Mouse (Mus musculus): ENCODE measurements around the gene Soat2. TPM values are rescaled to one million over a fixed set of nuclear protein-coding genes. Genes with fewer than 3 reads are reported as not detected.

Soat2 gene
- polyA plus RNA-seq, 1 experiment from 2014 or later: 0.24 TPM

DNA sequence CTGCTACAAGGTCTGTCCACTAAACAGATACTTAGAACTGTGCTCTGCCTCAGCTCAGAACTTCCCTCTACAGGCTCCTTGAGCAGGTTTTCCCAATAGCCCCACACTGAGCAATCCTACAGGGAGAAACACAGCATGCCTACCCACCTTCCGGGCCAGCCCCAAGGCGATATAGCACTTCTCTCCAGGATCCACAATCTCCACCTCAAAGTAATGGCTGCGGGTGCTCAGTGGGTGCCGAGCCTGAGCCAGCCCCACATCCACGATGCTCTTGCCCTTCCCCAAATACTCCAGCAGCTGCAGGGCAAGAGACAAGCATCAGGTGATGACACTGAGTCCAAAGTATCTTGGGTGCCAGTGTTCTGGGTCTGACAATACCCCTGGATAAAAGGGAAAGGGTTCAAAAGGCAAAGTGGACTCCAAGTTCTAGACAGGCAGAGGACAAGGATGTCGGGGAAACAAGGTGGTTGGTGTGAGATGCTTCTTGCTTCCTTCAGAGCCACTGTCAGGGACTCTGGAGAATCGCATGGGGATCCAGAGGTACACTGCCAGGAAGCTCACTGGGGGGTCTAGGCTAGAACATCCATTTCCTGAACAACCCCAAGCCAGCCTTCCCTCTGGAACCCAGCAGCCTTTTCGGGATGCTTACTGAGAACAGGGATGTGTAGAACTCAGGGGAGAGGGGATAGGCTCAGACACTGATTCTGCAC, 31.1 kb upstream of the Soat2 start:
- Histone ChIP-seq H3K9me3 (ENCODE audit: control insufficient read depth, low read length) (no peaks in the 10 kb centered on the region), H3K9ac (ENCODE audit: low read length) (no peak overlapping the region), H3K4me2 (ENCODE audit: low read depth, severe bottlenecking) (no peak overlapping the region), H3K27ac (replicated peaks; ENCODE audit: low read depth, low read length) (no peak overlapping the region), H3K4me1 (ENCODE audit: control insufficient read depth, insufficient read depth, low read length) (no peaks in the 10 kb centered on the region), H3K4me3 (ENCODE audit: low read depth, low read length) (no peak overlapping the region), H3K27me3 (ENCODE audit: control insufficient read depth, insufficient read depth, low read length) (no peaks in the 10 kb centered on the region), H3K36me3 (ENCODE audit: control insufficient read depth, insufficient read depth, low read length) (peaks cover 15% of the 10 kb centered on the region)
- 70% methylated on average over 8 of the region's 8 CpGs for WGBS
- ATAC-seq (ENCODE audit: insufficient number of reproducible peaks, low FRiP score, low TSS enrichment, low read depth) (no peak), DNase-seq (ENCODE audit: low spot score) (no peak)

DNA sequence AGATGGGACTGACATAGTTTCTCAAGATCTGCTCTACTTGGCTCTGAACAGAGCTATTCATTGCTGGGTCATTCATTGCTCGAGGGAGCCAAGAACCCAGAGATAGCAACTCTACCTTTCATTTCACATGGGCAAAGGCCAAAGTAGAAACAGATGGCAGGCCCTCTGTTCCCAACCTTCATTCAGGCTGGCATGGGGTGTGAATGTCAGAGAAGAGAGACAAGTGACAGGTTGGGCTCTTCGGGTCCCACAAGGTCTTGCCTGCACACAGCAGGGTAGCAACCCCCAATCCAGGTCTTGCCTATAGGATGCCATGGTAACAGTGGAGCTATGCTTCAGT, 30.5 kb upstream of the Soat2 start:
- H3K36me3 ChIP-seq (ENCODE audit: control insufficient read depth, insufficient read depth, low read length): peaks cover 15% of the 10 kb centered on the region
- H3K4me1 ChIP-seq (ENCODE audit: control insufficient read depth, insufficient read depth, low read length): no peaks in the 10 kb centered on the region
- H3K4me2 ChIP-seq (ENCODE audit: low read depth, severe bottlenecking): no peak overlapping the region
- H3K27ac ChIP-seq (replicated peaks; ENCODE audit: low read depth, low read length): no peak overlapping the region
- ATAC-seq (ENCODE audit: insufficient number of reproducible peaks, low FRiP score, low TSS enrichment, low read depth) (no peak), DNase-seq (ENCODE audit: low spot score) (no peak)
- no peaks in the 10 kb centered on the region for H3K27me3 ChIP-seq (ENCODE audit: control insufficient read depth, insufficient read depth, low read length)
- H3K4me3 ChIP-seq (ENCODE audit: low read depth, low read length): no peak overlapping the region
- no peak overlapping the region for H3K9ac ChIP-seq (ENCODE audit: low read length)
- WGBS: 70% methylated on average over 2 of the region's 2 CpGs
- H3K9me3 ChIP-seq (ENCODE audit: control insufficient read depth, low read length): no peaks in the 10 kb centered on the region

DNA sequence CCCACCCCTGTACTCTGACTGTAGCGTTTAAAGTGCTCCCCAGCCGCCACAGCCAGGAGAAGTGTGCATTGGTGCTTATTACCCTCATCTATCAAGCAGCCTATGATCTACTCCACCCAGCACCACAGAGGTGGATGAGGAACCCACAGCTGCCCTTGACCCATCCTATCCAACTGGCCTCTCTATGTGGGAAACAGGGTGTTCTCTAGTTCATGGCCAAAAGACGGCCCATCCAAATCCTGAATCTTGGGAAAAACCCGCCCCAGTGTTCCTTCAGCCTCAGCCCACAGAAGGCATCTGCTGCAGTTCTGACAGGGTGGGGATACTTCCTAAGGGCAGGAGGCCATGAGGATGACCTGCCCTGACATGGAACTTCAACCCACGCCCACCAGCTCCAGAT, 29.8 kb upstream of the Soat2 start:
- Histone ChIP-seq H3K4me3 (ENCODE audit: low read depth, low read length) (no peak overlapping the region), H3K27me3 (ENCODE audit: control insufficient read depth, insufficient read depth, low read length) (no peaks in the 10 kb centered on the region), H3K9me3 (ENCODE audit: control insufficient read depth, low read length) (no peaks in the 10 kb centered on the region), H3K27ac (replicated peaks; ENCODE audit: low read depth, low read length) (no peak overlapping the region), H3K4me1 (ENCODE audit: control insufficient read depth, insufficient read depth, low read length) (no peaks in the 10 kb centered on the region), H3K4me2 (ENCODE audit: low read depth, severe bottlenecking) (no peak overlapping the region), H3K9ac (ENCODE audit: low read length) (no peak overlapping the region), H3K36me3 (ENCODE audit: control insufficient read depth, insufficient read depth, low read length) (peaks cover 18% of the 10 kb centered on the region)
- DNase-seq (ENCODE audit: low spot score): no peak
- no peak for ATAC-seq (ENCODE audit: insufficient number of reproducible peaks, low FRiP score, low TSS enrichment, low read depth)
- 89% methylated on average over 5 of the region's 5 CpGs for WGBS

DNA sequence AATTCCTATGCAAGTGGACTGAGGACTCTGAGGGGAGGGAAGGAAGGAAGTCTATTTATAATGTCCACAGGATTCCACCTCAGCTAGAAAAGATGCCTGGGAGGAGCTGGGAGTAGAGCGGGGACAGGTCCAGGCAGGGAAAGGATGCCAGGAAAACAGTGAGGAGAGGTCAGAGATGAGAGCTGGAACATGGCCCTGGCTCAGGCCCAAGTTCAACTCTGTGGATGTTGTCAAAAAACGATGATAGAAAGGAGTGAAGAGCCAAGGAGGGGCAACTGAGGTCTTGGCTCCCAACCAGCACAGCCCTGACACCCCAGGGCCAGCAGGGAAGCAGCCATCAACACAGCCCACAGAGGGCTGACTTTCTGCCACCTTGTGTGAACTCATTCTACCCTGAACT, 24.0 kb upstream of the Soat2 start:
- Histone ChIP-seq H3K27me3 (ENCODE audit: control insufficient read depth, insufficient read depth, low read length) (no peaks in the 10 kb centered on the region), H3K4me3 (ENCODE audit: low read depth, low read length) (no peak overlapping the region), H3K4me2 (ENCODE audit: low read depth, severe bottlenecking) (no peak overlapping the region), H3K9me3 (ENCODE audit: control insufficient read depth, low read length) (no peaks in the 10 kb centered on the region), H3K27ac (replicated peaks; ENCODE audit: low read depth, low read length) (no peak overlapping the region), H3K36me3 (ENCODE audit: control insufficient read depth, insufficient read depth, low read length) (peaks cover 17% of the 10 kb centered on the region), H3K9ac (ENCODE audit: low read length) (no peak overlapping the region), H3K4me1 (ENCODE audit: control insufficient read depth, insufficient read depth, low read length) (no peaks in the 10 kb centered on the region)
- ATAC-seq (ENCODE audit: insufficient number of reproducible peaks, low FRiP score, low TSS enrichment, low read depth): no peak
- no peak for DNase-seq (ENCODE audit: low spot score)
- WGBS: 85% methylated on average over 2 of the region's 2 CpGs

DNA sequence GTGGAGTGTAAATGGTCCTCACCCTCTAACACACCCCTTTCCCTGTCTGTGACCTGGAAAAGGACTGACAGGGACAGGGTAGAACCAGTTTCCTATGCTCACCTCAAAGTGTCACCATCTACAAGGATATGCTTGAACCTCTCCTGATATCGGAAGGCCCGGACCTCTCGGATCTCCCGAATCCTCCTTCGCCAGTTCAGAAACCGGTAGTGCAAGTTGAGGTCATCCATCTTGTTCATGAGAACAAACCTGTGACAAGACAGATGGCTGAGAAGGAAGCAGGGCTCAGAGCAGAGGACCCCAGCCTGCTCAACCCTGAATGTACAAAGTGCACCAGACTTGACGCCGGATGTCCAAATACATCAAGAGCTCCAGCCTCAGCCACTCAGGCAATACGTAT, 17.0 kb upstream of the Soat2 start:
- ATAC-seq (ENCODE audit: insufficient number of reproducible peaks, low FRiP score, low TSS enrichment, low read depth) (no peak), DNase-seq (ENCODE audit: low spot score) (no peak)
- Histone ChIP-seq H3K4me1 (ENCODE audit: control insufficient read depth, insufficient read depth, low read length) (0 out of 2 replicates have a peak, but pooled peaks cover 4% of the 10 kb centered on the region), H3K4me2 (ENCODE audit: low read depth, severe bottlenecking) (no peak overlapping the region), H3K36me3 (ENCODE audit: control insufficient read depth, insufficient read depth, low read length) (peaks cover 13% of the 10 kb centered on the region), H3K9me3 (ENCODE audit: control insufficient read depth, low read length) (no peaks in the 10 kb centered on the region), H3K27me3 (ENCODE audit: control insufficient read depth, insufficient read depth, low read length) (no peaks in the 10 kb centered on the region), H3K27ac (replicated peaks; ENCODE audit: low read depth, low read length) (no peak overlapping the region), H3K4me3 (ENCODE audit: low read depth, low read length) (no peak overlapping the region), H3K9ac (ENCODE audit: low read length) (no peak overlapping the region)
- 88% methylated on average over 9 of the region's 9 CpGs for WGBS

DNA sequence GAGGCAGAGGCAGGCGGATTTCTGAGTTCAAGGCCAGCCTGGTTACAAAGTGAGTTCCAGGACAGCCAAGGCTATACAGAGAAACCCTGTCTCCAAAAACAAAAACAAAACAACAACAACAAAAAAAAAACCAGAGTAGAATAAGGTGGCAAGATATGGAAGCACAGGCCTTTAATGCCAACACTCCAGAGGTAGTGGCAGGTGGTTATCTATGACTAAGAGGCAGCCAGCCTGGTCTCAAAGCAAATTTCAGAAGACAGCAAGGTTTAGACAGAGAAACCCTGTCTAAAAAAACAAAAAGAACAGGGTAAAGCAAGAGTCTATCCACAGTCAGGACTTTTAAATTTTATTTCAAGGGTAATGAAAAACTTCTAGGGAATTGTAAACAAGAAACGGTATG, 15.6 kb upstream of the Soat2 start:
- ATAC-seq (ENCODE audit: insufficient number of reproducible peaks, low FRiP score, low TSS enrichment, low read depth): no peak
- Histone ChIP-seq H3K9me3 (ENCODE audit: control insufficient read depth, low read length) (no peaks in the 10 kb centered on the region), H3K4me1 (ENCODE audit: control insufficient read depth, insufficient read depth, low read length) (0 out of 2 replicates have a peak, but pooled peaks cover 4% of the 10 kb centered on the region), H3K27ac (replicated peaks; ENCODE audit: low read depth, low read length) (no peak overlapping the region), H3K4me3 (ENCODE audit: low read depth, low read length) (no peak overlapping the region), H3K36me3 (ENCODE audit: control insufficient read depth, insufficient read depth, low read length) (peaks cover 10% of the 10 kb centered on the region), H3K9ac (ENCODE audit: low read length) (no peak overlapping the region), H3K4me2 (ENCODE audit: low read depth, severe bottlenecking) (no peak overlapping the region), H3K27me3 (ENCODE audit: control insufficient read depth, insufficient read depth, low read length) (no peaks in the 10 kb centered on the region)
- 92% methylated on average over 2 of the region's 2 CpGs for WGBS
- DNase-seq (ENCODE audit: low spot score): no peak

DNA sequence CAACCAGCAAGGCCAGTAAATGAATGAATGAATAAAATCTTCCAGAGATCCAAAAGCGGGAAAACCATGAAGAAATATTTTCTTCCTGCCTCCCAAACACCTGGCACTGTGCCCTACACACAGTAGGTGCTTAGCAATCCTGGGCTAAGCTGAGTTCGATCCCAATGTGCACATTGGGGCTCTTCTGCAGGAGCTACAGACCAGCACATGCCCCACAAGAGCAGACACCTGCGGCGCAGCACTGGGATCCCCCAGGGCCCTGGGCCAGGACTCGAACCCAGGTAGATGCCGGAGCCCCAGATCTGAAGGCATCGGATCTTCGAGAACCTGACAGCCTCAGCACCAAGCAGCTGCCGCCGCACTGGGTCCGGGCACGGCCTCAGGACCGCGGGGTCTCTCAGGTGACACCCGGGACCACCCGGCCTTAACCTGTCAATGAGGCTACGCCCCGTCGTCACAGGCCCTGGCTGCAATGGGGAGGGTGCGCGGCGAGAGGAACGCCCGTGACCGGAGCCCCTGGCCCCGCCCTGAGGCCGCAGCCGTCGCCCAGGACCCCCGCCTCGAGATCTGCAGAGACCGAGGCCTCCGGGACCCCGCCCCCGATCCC, 14.7 kb upstream of the Soat2 start:
- H3K27me3 ChIP-seq (ENCODE audit: control insufficient read depth, insufficient read depth, low read length): no peaks in the 10 kb centered on the region
- H3K36me3 ChIP-seq (ENCODE audit: control insufficient read depth, insufficient read depth, low read length): peaks cover 8% of the 10 kb centered on the region
- peak overlapping the region; percentile 50 for H3K4me2 ChIP-seq (ENCODE audit: low read depth, severe bottlenecking)
- DNase-seq (ENCODE audit: low spot score) (no peak), ATAC-seq (ENCODE audit: insufficient number of reproducible peaks, low FRiP score, low TSS enrichment, low read depth) (peak; percentile 56)
- peak overlapping the region; percentile 40; the same call in 1 of the 2 replicates for H3K27ac ChIP-seq (replicated peaks; ENCODE audit: low read depth, low read length)
- peak overlapping the region; percentile 77 for H3K9ac ChIP-seq (ENCODE audit: low read length)
- 0 out of 2 replicates have a peak, but pooled peaks cover 4% of the 10 kb centered on the region for H3K4me1 ChIP-seq (ENCODE audit: control insufficient read depth, insufficient read depth, low read length)
- peak overlapping the region; percentile 79 for H3K4me3 ChIP-seq (ENCODE audit: low read depth, low read length)
- H3K9me3 ChIP-seq (ENCODE audit: control insufficient read depth, low read length): no peaks in the 10 kb centered on the region
- 4% methylated on average over 35 of the region's 35 CpGs for WGBS

DNA sequence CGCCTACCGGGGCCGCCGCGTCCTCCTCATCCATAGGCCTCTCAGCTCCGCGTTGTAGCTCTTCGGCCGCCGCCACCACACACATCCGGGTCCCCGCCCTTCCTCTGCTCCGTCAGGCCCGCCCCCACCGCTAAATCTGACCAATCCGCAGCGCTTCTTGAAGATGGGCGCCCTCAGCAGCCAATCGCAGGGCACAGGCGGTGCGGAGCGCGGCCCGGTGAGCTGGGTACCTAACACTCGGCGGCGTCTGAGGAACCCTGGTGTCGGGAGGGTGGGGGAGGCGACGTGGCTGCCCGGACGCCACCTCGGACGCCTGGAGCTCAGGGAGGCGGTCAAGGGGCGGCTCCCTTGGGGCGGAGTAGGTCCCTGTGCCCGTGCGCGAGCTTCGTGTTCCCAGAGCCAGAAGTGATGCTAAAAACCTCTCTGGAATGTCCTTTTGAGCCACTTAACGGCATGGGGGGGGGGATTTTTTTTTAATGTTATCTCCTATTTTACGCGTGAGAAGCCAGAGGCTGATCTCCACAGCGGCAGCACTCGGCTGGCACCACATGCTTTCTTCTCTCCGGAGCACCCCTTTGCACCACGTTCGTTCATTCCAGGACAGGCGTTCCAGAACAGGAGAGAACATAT, 14.1 kb upstream of the Soat2 start, which contains the start of gene Spryd3:
TSS of gene Spryd3 (minus strand) at position 106 of the 630 bp plus-strand sequence.
- peak within 1 kb of the TSS; percentile 70; the same call in 1 of the 2 replicates for H3K27ac ChIP-seq (replicated peaks; ENCODE audit: low read depth, low read length)
- under 1% methylated on average over 50 of the region's 50 CpGs for WGBS
- 0 out of 2 replicates have a peak, but pooled peaks cover 4% of the 10 kb centered on the region for H3K4me1 ChIP-seq (ENCODE audit: control insufficient read depth, insufficient read depth, low read length)
- H3K4me2 ChIP-seq (ENCODE audit: low read depth, severe bottlenecking): peak within 1 kb of the TSS; percentile 50
- peak; percentile 99 for DNase-seq (ENCODE audit: low spot score)
- peak within 1 kb of the TSS; percentile 77 for H3K9ac ChIP-seq (ENCODE audit: low read length)
- peaks cover 7% of the 10 kb centered on the region; the same call in 1 of the 2 replicates for H3K36me3 ChIP-seq (ENCODE audit: control insufficient read depth, insufficient read depth, low read length)
- H3K9me3 ChIP-seq (ENCODE audit: control insufficient read depth, low read length): no peaks in the 10 kb centered on the region
- no peaks in the 10 kb centered on the region for H3K27me3 ChIP-seq (ENCODE audit: control insufficient read depth, insufficient read depth, low read length)
- H3K4me3 ChIP-seq (ENCODE audit: low read depth, low read length): peak within 1 kb of the TSS; percentile 79
- ATAC-seq (ENCODE audit: insufficient number of reproducible peaks, low FRiP score, low TSS enrichment, low read depth): peak; percentile 96
